Mouse (Mus musculus): ENCODE data around the gene Lpxn.

The Lpxn gene

GRCm38 (mm10) chr19:12804237-12804636 lies 8.2 kb downstream of the Lpxn start:
- no peak for DNase-seq (ENCODE audit: extremely low read depth, low read depth)

- DNase-seq (ENCODE audit: extremely low read depth, low read depth), result no peak
These were observed 9.7 kb downstream of the Lpxn start for GRCm38 (mm10) chr19:12805730-12806129.

- DNase-seq (ENCODE audit: extremely low read depth, low read depth), result no peak
These were observed 10.2 kb downstream of the Lpxn start for GRCm38 (mm10) chr19:12806214-12806613.

GRCm38 (mm10) chr19:12812644-12813364 lies 16.8 kb downstream of the Lpxn start:
- DNase-seq (ENCODE audit: extremely low read depth, low read depth), result no peak

GRCm38 (mm10) chr19:12813883-12814282 lies 17.9 kb downstream of the Lpxn start:
- DNase-seq (ENCODE audit: extremely low read depth, low read depth), result no peak

- DNase-seq (ENCODE audit: extremely low read depth, low read depth), result no peak
These were observed 22.5 kb downstream of the Lpxn start for GRCm38 (mm10) chr19:12818507-12818906.

GRCm38 (mm10) chr19:12820383-12820782 lies 24.4 kb downstream of the Lpxn start:
- no peak for DNase-seq (ENCODE audit: extremely low read depth, low read depth)

GRCm38 (mm10) chr19:12824549-12824948 lies 28.6 kb downstream of the Lpxn start:
- no peak for DNase-seq (ENCODE audit: extremely low read depth, low read depth)

- DNase-seq (ENCODE audit: extremely low read depth, low read depth), result no peak
These were observed 34.9 kb downstream of the Lpxn start for GRCm38 (mm10) chr19:12830823-12831430.

GRCm38 (mm10) chr19:12831559-12831958 lies 35.6 kb downstream of the Lpxn start:
- no peak for DNase-seq (ENCODE audit: extremely low read depth, low read depth)

- DNase-seq (ENCODE audit: extremely low read depth, low read depth), result peak; percentile 96
These were observed 37.6 kb downstream of the Lpxn start for GRCm38 (mm10) chr19:12833625-12834024.

- DNase-seq (ENCODE audit: extremely low read depth, low read depth), result no peak
These were observed 42.5 kb downstream of the Lpxn start for GRCm38 (mm10) chr19:12838507-12838906.

GRCm38 (mm10) chr19:12846382-12846781 lies 50.4 kb downstream of the Lpxn start, which contains the start of gene Gm5244:
Gm5244 (plus strand) TSS chr19:12846682.
- no peak for DNase-seq (ENCODE audit: extremely low read depth, low read depth)

- no peak for DNase-seq (ENCODE audit: extremely low read depth, low read depth)
These were observed 61.0 kb downstream of the Lpxn start, which contains the start of gene Olfr1444 for GRCm38 (mm10) chr19:12856983-12857382. Olfr1444 (plus strand) TSS chr19:12857283.

All from MEL-GATA-1-ER (cell line).